Mouse (Mus musculus) heart, postnatal 14 days (tissue): ENCODE measurements around the gene Eef1akmt2. TPM values are rescaled to one million over a fixed set of nuclear protein-coding genes. Genes with fewer than 3 reads are reported as not detected.

Source experiments
- DNase-seq, 2 experiments: peaks; one replicate each; pipeline ENCODE4 v3.0.0; 2021 to 2022
- intact Hi-C: fragments of 180-260 bp; cut with DNase I; formaldehyde crosslinking; loops from one replicate; pipeline ENCODE4 v1.15.1; 2025
- total RNA-seq, 2 experiments: library from RNA; stranded (reverse); gene quantifications; 2 replicates each; pipeline ENCODE4 v1.2.3; 2021

Eef1akmt2 gene
- total RNA-seq, 2 experiments from 2014 or later = 9.5 to 10.9 TPM

GRCm38 (mm10) chr7:132875391-132876086, 23.1 kb upstream of the Eef1akmt2 start:
- intact Hi-C loops = loop anchor here (5.0 kb wide), 1 partner anchor 43 kb away; no protein-coding TSS in a partner anchor
- no peak for DNase-seq

- DNase-seq = no peak
- intact Hi-C loops = loop anchor here (5.0 kb wide), 1 partner anchor 221 kb away; no protein-coding TSS in a partner anchor
Measured at GRCm38 (mm10) chr7:132873043-132873442, 20.6 kb upstream of the Eef1akmt2 start.

GRCm38 (mm10) chr7:132866316-132866715, 13.8 kb upstream of the Eef1akmt2 start:
- no peak for DNase-seq
- intact Hi-C loops = no loop called here

- peak; percentile 87 to 92 for DNase-seq
- intact Hi-C loops = loop anchor here (5.0 to 10.0 kb wide), 2 partner anchors 143 to 776 kb away; partner anchors contain the start of gene Edrf1
Measured at GRCm38 (mm10) chr7:132859042-132859958, 6.8 kb upstream of the Eef1akmt2 start, which contains the start of gene Abraxas2. Gene Abraxas2, plus strand, starts transcription at chr7:132859225.

GRCm38 (mm10) chr7:132858043-132858608, 5.7 kb upstream of the Eef1akmt2 start:
- no peak for DNase-seq
- intact Hi-C loops = loop anchor here (5.0 to 10.0 kb wide), 2 partner anchors 144 to 777 kb away; partner anchors contain the start of gene Edrf1

GRCm38 (mm10) chr7:132856083-132856482, 3.6 kb upstream of the Eef1akmt2 start:
- no peak for DNase-seq
- intact Hi-C loops = loop anchor here (5.0 to 10.0 kb wide), 2 partner anchors 146 to 779 kb away; partner anchors contain the start of gene Edrf1

- no peak for DNase-seq
- intact Hi-C loops = loop anchor here (5.0 to 10.0 kb wide), 4 partner anchors 42 to 781 kb away; partner anchors contain the start of genes Edrf1 and Fam53b
Measured at GRCm38 (mm10) chr7:132853946-132854345, 1.5 kb upstream of the Eef1akmt2 start.

- no peak for DNase-seq
- intact Hi-C loops = loop anchor here (5.0 to 10.0 kb wide), 4 partner anchors 41 to 781 kb away; partner anchors contain the start of genes Edrf1 and Fam53b
Measured at GRCm38 (mm10) chr7:132853361-132853760, 888 bp upstream of the Eef1akmt2 start.

- intact Hi-C loops = no loop called here
- DNase-seq = no peak
Measured at GRCm38 (mm10) chr7:132843152-132843551, 9.3 kb downstream of the Eef1akmt2 start.

- no peak for DNase-seq
- intact Hi-C loops = no loop called here
Measured at GRCm38 (mm10) chr7:132842455-132842854, 10.0 kb downstream of the Eef1akmt2 start.

- intact Hi-C loops = no loop called here
- no peak for DNase-seq
Measured at GRCm38 (mm10) chr7:132841287-132841686, 11.2 kb downstream of the Eef1akmt2 start.

- no peak for DNase-seq
- intact Hi-C loops = loop anchor here (5.0 kb wide), 1 partner anchor 46 kb away; no protein-coding TSS in a partner anchor
Measured at GRCm38 (mm10) chr7:132830955-132831354, 21.5 kb downstream of the Eef1akmt2 start.

- intact Hi-C loops = no loop called here
- DNase-seq = no peak
Measured at GRCm38 (mm10) chr7:132824346-132825022, 28.0 kb downstream of the Eef1akmt2 start.

- no peak for DNase-seq
- intact Hi-C loops = no loop called here
Measured at GRCm38 (mm10) chr7:132823832-132824231, 28.6 kb downstream of the Eef1akmt2 start.

- intact Hi-C loops = no loop called here
- DNase-seq = no peak
Measured at GRCm38 (mm10) chr7:132820692-132821091, 31.8 kb downstream of the Eef1akmt2 start.

GRCm38 (mm10) chr7:132817056-132817455, 35.4 kb downstream of the Eef1akmt2 start:
- DNase-seq = no peak
- intact Hi-C loops = no loop called here

GRCm38 (mm10) chr7:132816528-132816927, 35.9 kb downstream of the Eef1akmt2 start:
- intact Hi-C loops = no loop called here
- DNase-seq = no peak

GRCm38 (mm10) chr7:132815081-132815480, 37.4 kb downstream of the Eef1akmt2 start:
- intact Hi-C loops = no loop called here
- DNase-seq = no peak

GRCm38 (mm10) chr7:132814089-132814450, 38.4 kb downstream of the Eef1akmt2 start:
- intact Hi-C loops = loop anchor here (5.0 kb wide), 4 partner anchors 38 to 142 kb away; partner anchors contain the start of gene Eef1akmt2
- no peak for DNase-seq
